Mouse (Mus musculus): Measurements from ENCODE around the gene Tm6sf2.

DNA sequence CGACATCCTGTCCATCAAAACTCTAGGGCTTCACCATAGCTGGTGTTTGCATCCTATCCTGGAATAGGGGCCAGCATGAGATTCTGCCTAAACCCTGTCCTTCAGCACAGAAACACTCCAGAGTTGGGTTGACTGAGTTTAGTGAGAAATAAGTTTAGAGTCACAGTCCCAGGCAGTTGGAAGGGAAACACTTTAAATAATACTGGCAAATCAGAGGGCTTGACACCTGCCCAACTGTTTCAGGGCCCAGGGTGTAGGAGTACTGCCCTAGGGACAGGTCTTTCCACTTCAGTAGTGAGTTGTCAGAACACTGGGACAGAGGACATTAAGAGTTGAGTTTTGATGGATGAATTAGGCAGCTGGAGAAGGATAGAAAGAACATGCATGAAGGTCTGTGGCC is 13.4 kb downstream of the Tm6sf2 start:
- TF ChIP-seq RCOR1 (IDR thresholded peaks at IDR 0.05; ENCODE audit: low read depth, low read length) (no peak), CTCF (IDR thresholded peaks at IDR 0.05 in 2 of 3, conservative IDR thresholded peaks at IDR 0.05 in 1 of 3; ENCODE audit: control insufficient read depth in 1 of 3, insufficient read depth in 1 of 3, low read depth in 2 of 3, low read length in 3 of 3, poor library complexity in 1 of 3, severe bottlenecking in 1 of 3) (no peak), POLR2AphosphoS5 (IDR thresholded peaks at IDR 0.05; ENCODE audit: borderline replicate concordance, low read depth, low read length) (no peak), JUND (IDR thresholded peaks at IDR 0.05; ENCODE audit: low read depth, low read length) (no peak), POLR2A (IDR thresholded peaks at IDR 0.05; ENCODE audit: control insufficient read depth in 1 of 2, insufficient read depth in 1 of 2, low read depth in 1 of 2, low read length in 2 of 2, poor library complexity in 1 of 2) (no peak), ZMIZ1 (IDR thresholded peaks at IDR 0.05; ENCODE audit: low read depth, low read length) (no peak), SIN3A (IDR thresholded peaks at IDR 0.05; ENCODE audit: low read length) (no peak), TBP (IDR thresholded peaks at IDR 0.05; ENCODE audit: low read depth, low read length) (no peak), RAD21 (IDR thresholded peaks at IDR 0.05; ENCODE audit: low read depth, low read length) (no peak)
